Mouse (Mus musculus) brain, embryonic 14.5 days (tissue): ENCODE measurements around the gene Tmem104. TPM values are rescaled to one million over a fixed set of nuclear protein-coding genes. Genes with fewer than 3 reads are reported as not detected.

Experiments
- DNase-seq: peaks from one replicate; pipeline ENCODE4 v3.0.0-alpha.2; 2011; ENCODE audit warnings: low read depth
- CTCF ChIP-seq: fragments of 200-500 bp; IDR thresholded peaks from 2 replicates; pipeline ENCODE4 v1.5.1; 2012; ENCODE audit warnings: inconsistent platforms, mild to moderate bottlenecking, moderate library complexity, borderline replicate concordance; ENCODE audit not compliant: insufficient read depth, insufficient read length; ENCODE audit errors: extremely low read depth
- POLR2A ChIP-seq: fragments of 200-500 bp; IDR thresholded peaks from 2 replicates; pipeline ENCODE4 v1.6.1; 2012; ENCODE audit warnings: mild to moderate bottlenecking, inconsistent platforms, borderline replicate concordance; ENCODE audit not compliant: poor library complexity, insufficient read depth, insufficient read length, severe bottlenecking; ENCODE audit errors: extremely low read depth
- polyA plus RNA-seq: library from polyadenylated mRNA; depleted of rRNA; stranded (reverse); fragments of >200 nt; gene quantifications from 2 replicates; pipeline ENCODE4 v1.2.3, GENCODE M21; 2012

Tmem104 gene
- polyA plus RNA-seq, 1 experiment, result 10.7 TPM

- DNase-seq, result no peak
- TF ChIP-seq CTCF (no peak), POLR2A (no peak)
Measured at GRCm38 (mm10) chr11:115264136-115264861, 77.0 kb downstream of the Tmem104 start.

GRCm38 (mm10) chr11:115264862-115265668 is 77.8 kb downstream of the Tmem104 start:
- DNase-seq, result peak; percentile 48
- TF ChIP-seq CTCF, result peak; percentile 73
- TF ChIP-seq POLR2A, result no peak

GRCm38 (mm10) chr11:115265771-115266399 is 78.6 kb downstream of the Tmem104 start:
- TF ChIP-seq POLR2A (no peak), CTCF (no peak)
- no peak for DNase-seq

GRCm38 (mm10) chr11:115266400-115266778 is 79.1 kb downstream of the Tmem104 start:
- DNase-seq, result no peak
- no peak for TF ChIP-seq CTCF
- no peak for TF ChIP-seq POLR2A

GRCm38 (mm10) chr11:115267061-115267883 is 80.0 kb downstream of the Tmem104 start, which contains the start of gene Grin2c:
Gene Grin2c (minus strand): TSS chr11:115267243.
- no peak for DNase-seq
- TF ChIP-seq POLR2A (no peak), CTCF (no peak)

GRCm38 (mm10) chr11:115267958-115268357 is 80.7 kb downstream of the Tmem104 start:
- no peak for DNase-seq
- TF ChIP-seq POLR2A (no peak), CTCF (no peak)

- no peak for DNase-seq
- no peak for TF ChIP-seq CTCF
- no peak for TF ChIP-seq POLR2A
Measured at GRCm38 (mm10) chr11:115269330-115270066, 82.2 kb downstream of the Tmem104 start.

GRCm38 (mm10) chr11:115270148-115270861 is 83.0 kb downstream of the Tmem104 start:
- peak; percentile 95 for TF ChIP-seq CTCF
- no peak for TF ChIP-seq POLR2A
- peak; percentile 86 for DNase-seq

GRCm38 (mm10) chr11:115271052-115271451 is 83.8 kb downstream of the Tmem104 start:
- TF ChIP-seq POLR2A (no peak), CTCF (no peak)
- DNase-seq, result no peak

- TF ChIP-seq POLR2A (no peak), CTCF (no peak)
- no peak for DNase-seq
Measured at GRCm38 (mm10) chr11:115271481-115271880, 84.2 kb downstream of the Tmem104 start.
